Mouse (Mus musculus): ENCODE results near the gene Clps.

GRCm38 (mm10) chr17:28510445-28511342, 49.9 kb downstream of the Clps start:
- TF ChIP-seq CTCF (IDR thresholded peaks at IDR 0.05; ENCODE audit: control insufficient read depth, insufficient read depth, insufficient replicate concordance, low read depth, low read length) (no peak), POLR2A (IDR thresholded peaks at IDR 0.05; ENCODE audit: control insufficient read depth, low read depth, low read length) (no peak)

Data from testis, adult 2 months (tissue).